Mouse (Mus musculus): ENCODE results near the gene Kcnh7.

DNA sequence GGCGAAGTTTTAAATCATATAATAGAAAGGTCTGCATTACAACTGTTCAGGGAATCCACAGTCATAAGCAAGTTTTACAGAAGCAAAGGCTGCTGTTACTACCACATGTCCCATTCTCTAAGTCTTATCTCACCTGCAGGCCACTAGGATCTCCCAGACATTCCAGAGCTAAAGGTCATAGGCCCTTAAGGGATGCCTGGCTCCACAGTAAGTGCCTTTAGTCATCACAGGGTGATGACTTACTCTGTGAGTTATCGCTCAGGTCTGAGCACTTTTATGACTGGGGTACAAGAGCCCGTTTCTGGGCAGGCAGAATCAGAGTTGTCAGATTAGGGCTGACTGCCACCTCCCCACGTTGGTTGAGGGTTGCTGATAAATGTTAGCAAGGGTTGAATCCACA lies 532.2 kb downstream of the Kcnh7 start:
- TF ChIP-seq FLI1 (IDR thresholded peaks at IDR 0.05; ENCODE audit: low read length) (no peak), GATA1 (IDR thresholded peaks at IDR 0.05; ENCODE audit: borderline replicate concordance, low read length) (no peak)
